Mouse (Mus musculus): Measurements from ENCODE around the gene Tnfrsf22.
"Not testable (repeated sequence)": the region's sequence is repeated elsewhere in the genome, so short reads cannot be mapped to it uniquely, and the experiment has no call there.

Gene Tnfrsf22

GRCm38 (mm10) chr7:143649034-143649768, at the start of gene Tnfrsf22:
Gene Tnfrsf22 (minus strand): TSS chr7:143649661.
- peak; percentile 85 for DNase-seq (ENCODE audit: low spot score)

DNA sequence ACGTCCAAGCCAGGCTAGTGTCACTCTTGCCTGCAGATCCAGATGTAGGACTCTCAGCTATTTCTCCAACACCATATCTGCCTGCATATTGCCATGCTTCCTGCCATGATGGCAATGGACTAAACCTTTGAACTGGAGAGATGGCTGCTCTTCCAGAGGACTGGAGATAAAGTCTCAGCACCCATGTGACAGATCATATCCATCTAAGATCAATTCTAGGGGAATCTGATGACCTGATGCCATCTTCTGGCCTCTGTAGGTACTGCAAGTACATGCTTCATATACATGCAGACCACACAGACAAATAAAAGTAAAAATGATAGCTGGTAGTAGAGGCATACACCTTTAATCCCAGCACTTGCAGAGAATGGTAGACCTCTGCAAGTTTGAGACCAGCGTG, 46.7 kb upstream of the Tnfrsf22 start:
- DNase-seq (ENCODE audit: low spot score) = peak; percentile 54

DNA sequence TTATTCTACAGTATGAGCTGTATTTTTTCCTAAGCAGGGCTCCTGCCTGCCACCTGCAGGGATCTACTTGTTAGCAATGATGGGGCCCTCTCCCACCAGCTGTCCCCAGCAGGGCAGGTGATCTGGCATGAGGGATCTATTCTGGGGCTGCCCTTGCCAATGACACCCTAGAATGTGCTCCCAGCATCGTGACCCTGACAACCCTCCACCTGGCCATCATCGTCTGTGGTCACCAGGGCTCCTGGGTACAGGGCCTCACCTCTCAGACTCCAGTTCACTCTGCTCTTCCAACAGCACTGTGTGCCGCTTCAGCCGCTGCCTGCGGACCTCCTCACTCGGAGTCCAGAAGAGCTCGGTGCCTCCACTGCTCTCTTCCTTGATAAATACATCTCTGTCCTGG, 45.1 kb upstream of the Tnfrsf22 start:
- no peak for DNase-seq (ENCODE audit: low spot score)

- DNase-seq (ENCODE audit: low spot score) = no peak
These were observed 43.5 kb upstream of the Tnfrsf22 start for GRCm38 (mm10) chr7:143692746-143693510.

GRCm38 (mm10) chr7:143691909-143692308, 42.4 kb upstream of the Tnfrsf22 start:
- DNase-seq (ENCODE audit: low spot score) = no peak

DNA sequence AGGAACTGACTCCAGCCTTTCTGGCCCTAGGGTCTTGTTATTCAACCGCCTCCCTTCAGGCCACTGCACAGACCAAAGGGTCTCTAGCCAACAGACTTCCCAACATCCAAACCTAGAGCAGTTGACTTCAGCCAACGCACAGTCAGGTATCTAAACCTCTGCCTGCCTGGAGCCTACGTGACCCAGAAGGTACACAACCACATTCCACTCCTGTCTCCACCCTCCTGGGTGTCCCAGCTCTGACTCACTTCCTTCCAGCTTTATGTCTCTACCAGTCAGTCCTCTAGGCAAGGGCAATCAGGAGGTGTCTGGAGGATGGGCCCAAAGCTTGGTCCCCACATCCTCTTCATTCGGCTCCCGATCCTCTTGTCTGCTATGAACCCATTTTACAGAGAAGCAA, 41.7 kb upstream of the Tnfrsf22 start:
- no peak for DNase-seq (ENCODE audit: low spot score)

- no peak for DNase-seq (ENCODE audit: low spot score)
These were observed 40.5 kb upstream of the Tnfrsf22 start for GRCm38 (mm10) chr7:143689946-143690345.

DNA sequence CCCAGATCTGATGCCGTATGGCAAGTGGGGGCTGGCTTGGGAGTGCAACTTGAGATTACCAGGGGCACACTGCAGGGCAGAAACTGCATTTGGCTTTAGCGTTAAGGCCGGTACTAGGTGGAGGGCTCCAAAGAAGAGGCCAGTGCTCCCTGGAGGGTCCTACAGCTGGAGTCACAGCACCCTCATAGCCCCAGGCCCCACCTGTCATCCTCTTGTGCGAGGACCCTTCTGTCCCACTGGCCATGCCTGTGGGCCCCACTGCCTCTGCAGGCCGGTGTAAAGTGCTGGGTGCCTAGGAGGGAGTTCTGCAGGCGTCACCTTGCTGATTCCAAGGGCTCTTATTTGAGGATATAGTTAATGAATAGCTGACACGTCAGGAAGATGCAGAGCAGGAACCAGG, 40.0 kb upstream of the Tnfrsf22 start:
- no peak for DNase-seq (ENCODE audit: low spot score)

DNA sequence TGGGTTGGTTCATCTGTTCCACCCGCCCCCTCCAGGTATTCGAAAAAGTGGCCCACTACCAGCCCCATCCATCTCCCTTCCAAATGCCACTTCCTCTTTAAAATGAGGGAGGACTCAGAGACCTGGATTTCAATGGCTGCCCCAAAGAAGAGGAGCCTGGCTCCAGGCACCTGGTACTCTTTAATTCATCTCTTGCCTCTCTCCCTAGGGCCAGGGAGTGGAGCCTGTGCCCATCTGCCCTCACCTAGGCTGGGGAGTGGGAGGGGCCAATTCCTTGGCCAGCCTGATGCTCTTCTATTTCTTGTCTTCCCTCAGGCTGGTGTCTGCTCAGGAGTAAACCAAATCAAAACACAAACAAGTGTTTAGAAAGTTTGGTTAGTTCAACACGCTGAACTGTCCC, 37.2 kb upstream of the Tnfrsf22 start:
- DNase-seq (ENCODE audit: low spot score) = not testable (repeated sequence)

- DNase-seq (ENCODE audit: low spot score) = not testable (repeated sequence)
These were observed 36.7 kb upstream of the Tnfrsf22 start for GRCm38 (mm10) chr7:143686191-143686590.

- DNase-seq (ENCODE audit: low spot score) = peak; percentile 77
These were observed 36.1 kb upstream of the Tnfrsf22 start, which contains the start of gene Tnfrsf23 for GRCm38 (mm10) chr7:143685359-143686067. Gene Tnfrsf23 (minus strand): TSS chr7:143685872.

DNA sequence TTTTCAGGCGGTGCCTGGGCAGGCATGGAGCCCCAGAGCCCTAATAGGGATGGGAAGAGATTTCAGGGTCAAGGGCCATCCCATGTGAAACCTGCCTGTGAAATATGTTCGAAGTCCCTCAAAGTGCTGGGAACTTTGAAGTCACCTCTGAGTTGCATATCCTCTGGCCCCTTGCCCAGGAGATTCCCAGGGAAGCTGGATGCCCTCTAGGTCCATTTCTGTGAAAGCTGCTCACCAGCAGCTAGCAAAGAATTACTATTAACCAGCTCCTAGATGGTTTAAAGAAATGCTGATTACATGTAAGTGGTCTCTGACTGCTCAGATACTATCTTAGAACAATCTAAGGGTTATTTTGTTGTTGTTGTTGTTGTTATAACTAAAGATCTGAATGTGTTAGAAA, 35.1 kb upstream of the Tnfrsf22 start:
- not testable (repeated sequence) for DNase-seq (ENCODE audit: low spot score)

DNA sequence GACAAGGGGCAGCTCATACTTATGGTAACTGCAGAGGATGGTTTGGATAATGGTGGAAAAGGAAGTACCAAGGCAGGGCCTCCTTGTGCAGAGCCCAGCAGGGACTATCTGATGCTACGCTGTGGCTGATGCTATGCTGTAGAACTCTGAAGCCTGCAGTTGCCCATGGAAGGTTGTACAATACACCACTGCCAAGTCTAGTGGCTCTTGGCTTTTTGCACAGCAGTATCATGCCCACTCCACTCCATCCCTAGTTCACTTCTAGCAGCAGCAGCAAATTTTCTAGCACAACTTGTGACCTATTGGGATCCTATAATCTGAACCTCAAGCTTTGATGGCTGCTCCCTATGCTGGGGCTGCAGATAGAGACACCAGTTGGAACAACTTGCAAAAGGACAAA, 32.1 kb upstream of the Tnfrsf22 start:
- no peak for DNase-seq (ENCODE audit: low spot score)

GRCm38 (mm10) chr7:143680836-143681235, 31.4 kb upstream of the Tnfrsf22 start:
- not testable (repeated sequence) for DNase-seq (ENCODE audit: low spot score)

- not testable (repeated sequence) for DNase-seq (ENCODE audit: low spot score)
These were observed 30.2 kb upstream of the Tnfrsf22 start for GRCm38 (mm10) chr7:143679650-143680049.

DNA sequence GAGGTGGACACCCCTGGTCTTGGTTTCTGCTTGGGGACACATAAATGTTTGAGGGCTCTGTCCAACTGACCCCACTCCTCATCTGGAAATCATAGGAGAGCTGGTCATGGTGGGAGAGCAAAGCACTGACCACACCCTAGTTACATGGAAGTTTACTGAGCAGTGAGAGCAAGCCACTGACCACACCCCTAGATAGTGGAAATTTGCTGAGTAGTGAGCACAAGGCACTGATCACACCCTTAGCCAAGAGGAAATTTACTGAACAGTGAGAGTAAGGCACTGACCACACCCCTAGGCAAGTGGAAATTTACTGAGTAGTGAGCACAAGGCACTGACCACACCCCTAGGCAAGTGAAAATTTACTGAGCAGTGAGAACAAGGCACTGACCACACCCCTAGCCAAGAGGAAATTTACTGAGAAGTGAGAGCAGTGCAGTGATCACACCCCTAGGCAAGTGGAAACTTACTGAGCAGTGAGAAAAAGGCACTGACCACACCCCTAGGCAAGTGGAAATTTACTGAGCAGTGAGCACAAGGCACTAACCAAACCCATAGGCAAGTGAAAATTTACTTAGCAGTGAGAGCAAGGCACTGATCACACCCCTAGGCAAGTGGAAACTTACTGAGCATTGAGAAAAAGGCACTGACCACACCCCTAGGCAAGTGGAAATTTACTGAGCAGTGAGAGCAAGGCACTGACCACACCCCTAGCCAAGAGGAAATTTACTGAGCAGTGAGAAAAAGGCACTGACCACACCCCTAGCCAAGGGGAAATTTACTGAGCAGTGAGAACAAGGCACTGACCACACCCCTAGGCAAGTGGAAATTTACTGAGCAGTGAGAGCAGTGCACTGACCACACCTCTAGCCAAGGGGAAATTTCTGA, 17.2 kb upstream of the Tnfrsf22 start:
- no peak for DNase-seq (ENCODE audit: low spot score)

GRCm38 (mm10) chr7:143663470-143663869, 14.0 kb upstream of the Tnfrsf22 start:
- no peak for DNase-seq (ENCODE audit: low spot score)

DNA sequence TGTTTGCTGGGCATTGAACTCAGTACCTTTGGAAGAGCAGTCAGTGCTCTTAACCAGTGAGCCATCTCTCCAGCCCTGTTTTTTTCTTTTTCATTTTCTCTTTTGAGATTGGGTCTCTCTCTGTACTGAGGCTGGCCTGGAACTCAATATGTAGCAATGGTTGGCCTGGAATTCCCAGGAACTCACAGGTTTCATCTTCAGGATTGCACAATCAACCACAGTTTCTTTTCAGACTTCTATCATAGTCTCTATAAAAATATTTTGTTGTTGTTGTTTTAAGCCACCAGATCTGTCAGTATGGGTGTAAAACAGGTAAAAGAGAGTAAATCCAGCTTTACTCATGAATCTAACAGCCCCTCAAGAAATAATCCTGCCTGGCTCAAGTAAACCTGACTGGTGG, 11.3 kb upstream of the Tnfrsf22 start:
- DNase-seq (ENCODE audit: low spot score) = no peak

DNA sequence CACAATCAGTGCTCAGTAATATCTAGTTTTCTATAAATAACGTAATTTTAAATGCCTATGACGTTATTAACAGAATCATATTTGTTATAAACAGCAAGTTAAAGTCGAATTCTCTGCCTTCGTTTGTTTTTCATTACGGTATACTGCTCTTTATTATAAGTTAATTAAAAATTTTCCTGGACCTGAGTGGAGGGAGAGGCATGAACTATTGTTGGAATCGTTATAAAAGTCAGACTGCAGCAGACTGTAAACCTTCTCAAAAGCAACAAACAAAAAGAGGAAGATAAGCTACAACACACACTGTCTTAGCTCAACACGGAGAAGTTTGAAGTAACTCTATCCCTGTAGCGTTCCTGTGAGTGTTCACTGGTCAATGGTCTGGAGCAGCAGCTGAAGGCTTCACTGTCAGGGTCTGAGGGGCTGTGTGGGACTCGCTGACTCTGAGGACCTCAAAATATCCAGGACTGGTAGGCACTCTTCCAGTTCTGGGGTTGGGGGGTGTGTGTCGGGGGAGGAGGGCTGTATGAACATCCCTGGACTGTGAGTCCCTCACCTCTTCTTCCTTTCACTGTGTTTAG, 397 bp upstream of the Tnfrsf22 start:
- DNase-seq (ENCODE audit: low spot score) = not testable (repeated sequence)

DNA sequence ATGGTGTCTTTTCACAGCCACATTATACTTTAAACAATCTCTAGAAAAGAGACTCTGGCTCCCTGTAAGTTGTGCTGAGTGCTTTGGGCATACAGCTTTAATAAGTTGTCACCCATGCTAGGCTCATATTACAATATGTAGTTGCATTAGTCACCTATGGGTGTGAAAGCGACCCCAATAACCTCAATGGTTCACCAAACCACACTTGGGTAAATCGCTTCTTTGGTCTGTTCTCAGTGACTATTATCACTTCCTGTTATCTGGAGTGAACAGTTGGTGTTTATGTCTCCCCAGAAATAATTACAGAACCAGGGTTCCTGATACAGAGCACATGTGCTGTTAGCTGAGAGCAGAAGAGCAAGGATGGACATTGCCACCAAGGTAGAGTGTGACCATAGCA, 5.5 kb downstream of the Tnfrsf22 start:
- not testable (repeated sequence) for DNase-seq (ENCODE audit: low spot score)

DNA sequence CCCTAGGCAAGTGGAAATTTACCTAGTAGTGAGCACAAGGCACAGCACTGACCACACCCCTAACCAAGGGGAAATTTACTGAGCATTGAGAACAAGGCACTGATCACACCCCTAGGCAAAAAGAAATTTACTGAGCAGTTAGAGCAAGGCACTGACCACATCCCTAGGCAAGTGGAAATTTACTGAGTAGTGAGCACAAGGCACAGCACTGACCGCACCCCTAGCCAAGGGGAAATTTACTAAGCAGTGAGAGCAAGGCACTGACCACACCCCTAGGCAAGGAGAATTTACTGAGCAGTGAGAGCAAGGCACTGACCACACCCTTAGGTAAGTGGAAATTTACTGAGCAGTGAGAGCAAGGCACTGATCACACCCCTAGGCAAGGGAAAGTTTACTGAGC, 12.8 kb downstream of the Tnfrsf22 start:
- no peak for DNase-seq (ENCODE audit: low spot score)

Data from retina, embryonic 14.5 days (tissue).